Comparison of ENCODE assay signal across 22 mouse cellular contexts in genomic region chr16:9618206-9618605, GRCm38 (mm10).
"Had no signal": no experiment of that assay in that cellular context is flagged by ENCODE, and none has a peak within 500 bp of the region (broad histone marks: within the 10 kb centered on the region; RNA-seq: fewer than 3 reads in every experiment).

No protein-coding gene starts in this region.

- H3K4me3 ChIP-seq: kidney, embryonic 15.5 days; limb, embryonic 12.5 days; limb, embryonic 15.5 days; midbrain, embryonic 10.5 days; midbrain, embryonic 15.5 days had no signal

- DNase-seq: kidney, adult 11 months; kidney, adult 8-10 months; kidney, postnatal 10 days; kidney, postnatal 36 days; layer of hippocampus, adult 9-11 months; left cerebral cortex, postnatal 4 days; liver, postnatal 0 days; lung, embryonic 14.5 days; right cerebral cortex, adult 18-20 months; right cerebral cortex, postnatal 14 days; right cerebral cortex, postnatal 4 days; thymus, postnatal 25 days had no signal

- H3K4me1 ChIP-seq: kidney, embryonic 15.5 days; limb, embryonic 12.5 days; limb, embryonic 15.5 days; midbrain, embryonic 10.5 days; midbrain, embryonic 15.5 days had no signal

- H3K36me3 ChIP-seq: kidney, embryonic 15.5 days; limb, embryonic 12.5 days; limb, embryonic 15.5 days; midbrain, embryonic 10.5 days; midbrain, embryonic 15.5 days had no signal

- H3K9ac ChIP-seq: kidney, embryonic 15.5 days; limb, embryonic 12.5 days; limb, embryonic 15.5 days; liver, embryonic 14.5 days; liver, postnatal 0 days; lung, embryonic 14.5 days; midbrain, embryonic 15.5 days had no signal

- H3K27me3 ChIP-seq: kidney, embryonic 15.5 days; limb, embryonic 12.5 days; limb, embryonic 15.5 days; midbrain, embryonic 15.5 days had no signal

- H3K4me2 ChIP-seq: kidney, embryonic 15.5 days; limb, embryonic 12.5 days; limb, embryonic 15.5 days; liver, embryonic 11.5 days; lung, embryonic 14.5 days; midbrain, embryonic 15.5 days had no signal

- H3K9me3 ChIP-seq: kidney, embryonic 15.5 days; limb, embryonic 12.5 days; limb, embryonic 15.5 days; midbrain, embryonic 10.5 days; midbrain, embryonic 15.5 days had no signal

- H3K27ac ChIP-seq: kidney, embryonic 15.5 days; limb, embryonic 12.5 days; limb, embryonic 15.5 days; liver, embryonic 14.5 days; macrophage; midbrain, embryonic 10.5 days; midbrain, embryonic 15.5 days; stomach, postnatal 0 days had no signal

- ATAC-seq: liver, postnatal 0 days; lung, postnatal 0 days; midbrain, embryonic 15.5 days had no signal
